Mouse (Mus musculus) small intestine, adult 2 months (tissue): ENCODE data around the gene Gm20441. TPM values are rescaled to one million over a fixed set of nuclear protein-coding genes. Genes with fewer than 3 reads are reported as not detected.

Source experiments
- H3K27ac ChIP-seq: fragments of 200-500 bp; 2 replicates; pipeline ENCODE4 v1.5.1; 2012; ENCODE audit warnings: low read depth, low read length, control low read depth, inconsistent platforms; ENCODE audit not compliant: insufficient read depth
- H3K27me3 ChIP-seq: fragments of 200-500 bp; 2 replicates; pipeline ENCODE4 v1.6.1; 2012; ENCODE audit warnings: mild to moderate bottlenecking, moderate library complexity, low read length, inconsistent platforms; ENCODE audit not compliant: control insufficient read depth, insufficient read depth
- H3K36me3 ChIP-seq: fragments of 200-500 bp; 2 replicates; pipeline ENCODE4 v1.6.1; 2012; ENCODE audit warnings: mild to moderate bottlenecking, low read length, control low read depth, inconsistent platforms; ENCODE audit not compliant: control insufficient read depth, insufficient read depth
- H3K4me1 ChIP-seq: fragments of 200-500 bp; 2 replicates; pipeline ENCODE4 v1.6.1; 2012; ENCODE audit warnings: low read length, inconsistent platforms, mixed read lengths; ENCODE audit not compliant: control insufficient read depth, insufficient read depth, insufficient read length
- H3K4me3 ChIP-seq: fragments of 200-500 bp; 2 replicates; pipeline ENCODE4 v1.5.1; 2012; ENCODE audit warnings: low read depth, mild to moderate bottlenecking, control low read depth, inconsistent platforms, low read length, moderate library complexity
- CTCF ChIP-seq: fragments of 200-500 bp; IDR thresholded peaks from 2 replicates; pipeline ENCODE4 v1.5.1; 2012; ENCODE audit warnings: low read depth, mild to moderate bottlenecking, control low read depth, inconsistent platforms, low read length, moderate library complexity, mixed read lengths; ENCODE audit not compliant: insufficient replicate concordance, insufficient read length; ENCODE audit errors: extremely low read depth
- POLR2A ChIP-seq: fragments of 200-500 bp; IDR thresholded peaks from 2 replicates; pipeline ENCODE4 v1.6.1; 2012; ENCODE audit warnings: low read depth, mild to moderate bottlenecking, control low read depth, inconsistent platforms, low read length, moderate library complexity
- WGBS: fragments of 180-500 bp; shearing (Covaris S2); methylation state at CpG from one replicate; pipeline ENCODE4 v1.1.7; 2018; 5-methylcytosine and 5-hydroxymethylcytosine counted together
- polyA plus RNA-seq: library from polyadenylated mRNA; depleted of rRNA; stranded (reverse); fragments of >200 nt; gene quantifications from 2 replicates; pipeline ENCODE4 v1.2.3, GENCODE M21; 2012; rRNA removed

Gm20441 gene
- polyA plus RNA-seq, 1 experiment: not detected

DNA sequence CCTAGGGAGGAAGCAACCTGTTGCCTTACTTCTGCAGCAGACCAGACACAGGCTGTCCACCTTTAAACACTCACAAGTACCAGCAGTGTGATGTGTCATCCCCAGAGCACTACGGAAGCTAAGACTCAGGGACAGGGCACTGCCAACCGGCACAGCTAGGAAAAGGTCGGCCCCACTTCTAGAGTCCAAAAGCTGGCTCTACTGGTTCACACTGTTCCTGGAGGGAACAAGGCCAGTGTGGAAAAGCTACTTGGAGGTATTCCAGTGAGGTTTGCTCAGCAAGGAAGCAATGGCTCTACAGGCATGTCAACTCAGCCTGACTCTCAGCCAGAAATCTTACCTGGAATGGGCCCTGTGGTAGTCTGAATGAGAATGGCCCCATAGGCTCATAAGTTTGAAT is 39.9 kb downstream of the Gm20441 start:
- Histone ChIP-seq H3K4me1 (no peaks in the 10 kb centered on the region; the same call in 1 of the 2 replicates), H3K4me3 (no peak overlapping the region), H3K27me3 (no peaks in the 10 kb centered on the region), H3K36me3 (peaks cover 59% of the 10 kb centered on the region), H3K27ac (no peak overlapping the region)
- WGBS: 38% methylated on average over 3 of the region's 3 CpGs
- TF ChIP-seq CTCF: no peak
- TF ChIP-seq POLR2A: no peak

GRCm38 (mm10) chr10:75725449-75725848 is 55.3 kb downstream of the Gm20441 start:
- H3K4me1 ChIP-seq: no peaks in the 10 kb centered on the region
- TF ChIP-seq CTCF (no peak), POLR2A (no peak)
- WGBS: 93% methylated on average over 7 of the region's 7 CpGs
- H3K4me3 ChIP-seq: no peak overlapping the region
- H3K27me3 ChIP-seq: no peaks in the 10 kb centered on the region
- H3K36me3 ChIP-seq: peaks cover 71% of the 10 kb centered on the region
- no peak overlapping the region for H3K27ac ChIP-seq

Other genes starting within 250 kb of the Gm20441 start
- gene Lrrc75b, start 220.6 kb downstream of the Gm20441 start, polyA plus RNA-seq: 1.8 and 1.9 TPM in 2 replicates
- 454 and 722 TPM in 2 replicates for gene Ggt1, start 219.3 kb downstream of the Gm20441 start, polyA plus RNA-seq
- 17.9 and 27.0 TPM in 2 replicates for gene Ggt5, start 191.6 kb downstream of the Gm20441 start, polyA plus RNA-seq
- 19.1 and 261 TPM in 2 replicates for gene Susd2, start 136.9 kb downstream of the Gm20441 start, polyA plus RNA-seq
- gene Cabin1, start 16.6 kb downstream of the Gm20441 start, polyA plus RNA-seq: 25.0 and 39.0 TPM in 2 replicates
- gene Ddt, start 7.5 kb downstream of the Gm20441 start, polyA plus RNA-seq: 47.3 and 67.8 TPM in 2 replicates
- 45.3 and 54.7 TPM in 2 replicates for gene Gstt3, start 460 bp upstream of the Gm20441 start, polyA plus RNA-seq
- 103 and 157 TPM in 2 replicates for gene Gstt1, start 17.6 kb upstream of the Gm20441 start, polyA plus RNA-seq
- gene Gstt4, start 41.6 kb upstream of the Gm20441 start, polyA plus RNA-seq: not detected in 2 replicates
- 68.6 and 89.9 TPM in 2 replicates for gene Gstt2, start 56.5 kb upstream of the Gm20441 start, polyA plus RNA-seq
- gene Mif, start 79.3 kb upstream of the Gm20441 start, polyA plus RNA-seq: 755 and 830 TPM in 2 replicates
- gene Derl3, start 112.5 kb upstream of the Gm20441 start, polyA plus RNA-seq: 145 and 219 TPM in 2 replicates
- 19.9 and 34.1 TPM in 2 replicates for gene Smarcb1, start 140.7 kb upstream of the Gm20441 start, polyA plus RNA-seq
- 799 and 1,071 TPM in 2 replicates for gene Chchd10, start 152.2 kb upstream of the Gm20441 start, polyA plus RNA-seq
- gene Mmp11, start 155.5 kb upstream of the Gm20441 start, polyA plus RNA-seq: 3.4 and 7.5 TPM in 2 replicates
- gene Gm867, start 159.7 kb upstream of the Gm20441 start, polyA plus RNA-seq: not detected in 2 replicates
- 16.0 and 54.3 TPM in 2 replicates for gene Vpreb3, start 162.1 kb upstream of the Gm20441 start, polyA plus RNA-seq
- 0.20 and 0.22 TPM in 2 replicates for gene Gm5134, start 173.6 kb upstream of the Gm20441 start, polyA plus RNA-seq